Mouse (Mus musculus) layer of hippocampus, adult 11-12 months (tissue): ENCODE data around the gene Foxn2.
"Not testable (repeated sequence)": the region's sequence is repeated elsewhere in the genome, so short reads cannot be mapped to it uniquely, and the experiment has no call there.

Source experiments
- DNase-seq: peaks from one replicate; pipeline ENCODE4 v3.0.0; 2022; ENCODE audit warnings: low spot score

Foxn2 gene

DNA sequence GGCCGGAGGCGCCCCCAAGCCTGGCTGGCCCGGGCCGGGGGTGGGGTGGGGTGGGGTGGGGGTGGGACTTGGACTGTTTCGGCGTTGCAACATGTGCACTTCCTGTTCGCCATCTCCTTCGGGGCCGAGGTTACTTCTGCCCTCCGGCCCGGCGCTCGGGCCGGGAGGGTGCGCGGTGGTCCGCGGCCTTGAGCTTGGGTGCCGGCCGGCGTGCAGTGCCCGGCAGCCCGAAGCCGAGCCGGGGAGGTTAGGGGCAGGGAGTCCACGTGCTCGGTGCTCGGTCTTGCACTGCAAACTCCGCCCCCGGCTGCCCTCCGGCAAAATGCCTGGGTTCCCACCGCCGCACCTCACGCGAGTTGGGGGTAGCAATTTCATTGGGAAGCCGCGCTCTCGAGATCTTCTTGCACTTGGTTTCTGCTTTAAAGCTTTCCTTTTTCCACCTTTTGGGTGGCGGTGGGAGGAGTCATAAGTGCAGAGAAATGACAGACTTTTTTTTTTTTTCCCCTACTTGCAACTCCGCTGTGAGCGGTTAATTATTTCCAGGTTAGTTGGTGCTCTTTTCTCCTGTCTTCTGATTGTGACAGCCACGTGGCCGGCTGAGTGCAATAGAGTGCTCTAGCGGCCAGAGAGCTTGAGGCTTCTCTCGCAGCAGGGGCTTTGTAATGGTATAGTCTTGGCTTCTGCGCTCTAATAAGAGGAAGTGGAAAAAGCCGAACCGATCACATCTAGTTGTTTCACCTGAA is 1.1 kb downstream of the Foxn2 start:
- peak; percentile 39 for DNase-seq

DNA sequence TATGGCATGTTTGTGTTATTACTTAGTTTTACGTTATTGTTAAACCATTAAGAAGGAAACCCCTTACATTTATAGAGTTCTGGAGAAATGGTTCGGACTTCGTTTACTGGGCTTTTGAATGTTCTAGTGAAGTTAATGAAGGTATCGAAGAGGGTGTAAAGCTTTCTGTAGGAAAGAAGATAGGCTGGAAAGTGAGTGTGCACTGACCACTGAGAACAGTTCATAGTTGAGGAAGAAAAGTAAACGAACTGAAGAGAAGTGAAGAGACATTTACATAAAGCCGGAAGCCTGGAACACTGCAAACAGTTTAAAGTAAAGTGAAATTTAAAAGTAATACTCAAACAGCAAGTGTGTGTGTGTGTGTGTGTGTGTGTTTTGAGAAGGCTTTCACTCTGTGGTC is 2.1 kb downstream of the Foxn2 start:
- DNase-seq, result no peak

DNA sequence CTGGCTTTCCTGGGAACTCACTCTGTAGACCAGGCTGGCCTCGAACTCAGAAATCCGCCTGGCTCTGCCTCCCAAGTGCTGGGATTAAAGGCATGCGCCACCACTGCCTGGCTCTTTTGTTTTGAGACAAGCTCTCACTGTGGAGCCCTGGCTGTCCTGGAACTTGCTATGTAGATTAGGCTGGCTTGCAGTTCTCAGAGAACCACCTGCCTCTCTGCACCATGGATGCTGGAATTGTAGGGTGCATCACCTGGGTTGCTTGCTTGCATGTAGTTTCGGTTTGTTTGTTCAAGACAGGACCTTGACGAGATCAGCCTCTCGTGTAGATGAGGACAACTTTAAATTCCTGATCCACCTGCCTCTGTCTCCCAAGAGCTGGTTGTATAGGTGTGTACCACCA is 2.7 kb downstream of the Foxn2 start:
- no peak for DNase-seq

DNA sequence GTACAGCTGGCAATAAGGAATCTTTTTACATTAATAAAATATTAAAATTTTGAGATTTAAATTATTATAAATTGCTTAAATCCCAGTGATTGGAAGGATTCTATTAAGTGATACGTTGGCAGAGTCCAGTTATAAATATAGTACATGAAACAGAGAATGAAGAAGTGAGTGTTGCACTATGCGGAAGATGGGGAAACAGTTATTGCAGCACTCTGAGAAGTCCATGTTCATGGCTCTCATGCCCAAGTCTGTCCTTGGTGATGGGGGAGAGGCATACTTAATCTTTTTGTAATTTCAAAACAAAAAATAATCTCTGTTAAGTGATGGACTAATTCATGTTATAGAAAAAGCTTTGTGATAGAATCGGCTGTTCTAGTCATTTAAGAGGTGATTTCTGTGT is 17.6 kb downstream of the Foxn2 start:
- DNase-seq, result no peak

DNA sequence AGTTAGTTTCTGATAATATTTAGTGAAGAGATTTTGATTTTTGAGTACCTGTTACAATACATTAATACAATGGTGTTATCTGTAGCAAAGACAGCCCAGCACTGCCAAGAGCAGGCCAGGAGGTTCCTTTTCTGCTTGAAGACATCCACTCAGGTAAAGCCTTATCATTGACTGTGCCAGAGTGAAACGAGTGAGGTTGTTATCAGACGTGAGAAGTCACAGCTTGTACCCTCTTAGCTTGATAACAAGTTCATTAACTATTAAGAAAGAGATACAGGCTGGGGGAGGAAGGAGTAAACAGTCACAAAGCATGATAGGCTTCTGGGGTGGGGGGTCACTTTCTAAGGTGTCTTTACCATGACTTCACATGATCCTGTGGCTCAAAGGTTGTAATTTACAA is 19.0 kb downstream of the Foxn2 start:
- DNase-seq, result no peak

DNA sequence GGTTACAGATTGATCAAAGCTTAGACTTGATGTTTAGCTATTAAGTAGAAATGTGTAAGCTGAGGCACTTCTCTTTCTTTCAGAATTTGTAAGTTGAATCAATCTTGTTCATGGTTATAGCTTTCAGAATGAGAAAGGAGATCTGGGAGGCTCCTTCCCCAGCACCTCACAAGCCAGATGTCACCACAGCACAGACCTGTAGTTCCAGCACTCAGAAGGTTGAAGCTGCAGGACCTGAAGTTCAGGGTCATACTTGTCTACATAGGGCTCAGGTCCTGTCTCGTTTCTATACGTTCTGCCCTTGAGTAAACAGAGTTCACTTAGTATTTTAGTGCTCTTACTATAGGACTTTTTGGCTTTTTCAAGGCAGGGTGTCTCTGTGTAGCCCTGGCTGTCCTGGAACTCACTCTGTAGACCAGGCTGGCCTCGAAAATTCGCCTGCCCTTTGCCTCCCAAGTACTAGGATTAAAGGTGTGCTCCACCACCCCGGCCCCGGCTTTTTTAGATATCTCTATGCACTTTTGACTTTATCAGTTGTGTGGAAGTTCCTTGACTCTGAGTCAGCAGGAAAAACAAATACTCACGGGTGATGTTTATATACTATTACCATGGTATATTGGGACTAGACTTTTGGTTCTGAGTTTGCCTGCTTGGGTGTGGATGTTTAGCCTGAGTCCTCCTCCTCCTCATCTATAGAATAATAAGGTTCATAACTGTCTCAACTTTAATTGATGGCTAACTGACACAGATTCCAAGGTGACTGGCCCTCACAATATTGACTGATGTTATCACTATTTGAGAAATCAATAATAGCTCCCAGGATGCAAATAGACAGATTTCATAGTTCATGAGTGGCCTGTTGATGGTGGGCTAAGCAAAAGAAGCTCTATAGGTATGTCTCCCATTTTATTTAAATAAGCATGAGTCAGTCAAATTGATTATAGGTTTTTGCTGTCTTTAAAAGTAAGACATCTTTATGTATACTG is 19.7 kb downstream of the Foxn2 start:
- no peak for DNase-seq

DNA sequence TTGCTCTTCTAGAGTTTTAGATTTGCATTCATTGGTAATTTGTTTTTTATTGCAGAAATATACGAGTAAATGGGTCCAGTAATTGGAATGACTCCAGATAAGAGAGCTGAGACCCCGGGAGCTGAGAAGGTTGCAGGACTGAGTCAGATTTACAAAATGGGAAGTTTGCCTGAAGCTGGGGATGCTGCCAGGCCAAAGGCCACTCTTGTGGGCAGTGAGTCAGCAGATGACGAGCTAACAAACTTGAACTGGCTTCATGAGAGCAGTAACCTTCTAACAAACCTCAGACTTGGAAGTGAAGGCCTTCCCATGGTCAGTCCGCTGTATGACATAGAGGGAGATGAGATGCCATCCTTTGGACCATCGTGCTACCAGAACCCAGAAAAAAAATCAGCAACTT is 22.1 kb downstream of the Foxn2 start:
- peak; percentile 28 for DNase-seq

DNA sequence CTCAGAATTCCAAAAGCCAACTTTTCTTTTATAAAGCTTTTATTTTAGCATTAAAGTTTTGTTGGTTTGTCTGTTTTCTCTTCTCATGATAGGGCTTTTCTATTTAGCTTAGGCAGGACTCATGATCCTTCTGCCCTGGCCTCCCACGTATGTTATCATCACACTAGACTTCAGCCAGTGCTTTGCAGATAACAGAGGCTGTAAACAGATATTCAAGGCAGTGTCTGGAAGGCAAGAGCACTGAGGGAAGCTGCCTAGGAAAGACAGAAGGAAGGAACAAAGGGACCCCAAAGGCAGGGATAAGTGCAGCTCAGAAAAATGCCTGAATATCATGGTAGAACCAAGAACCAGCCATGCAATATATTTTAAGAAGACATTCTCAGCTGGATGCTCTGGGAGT is 26.1 kb downstream of the Foxn2 start:
- no peak for DNase-seq

DNA sequence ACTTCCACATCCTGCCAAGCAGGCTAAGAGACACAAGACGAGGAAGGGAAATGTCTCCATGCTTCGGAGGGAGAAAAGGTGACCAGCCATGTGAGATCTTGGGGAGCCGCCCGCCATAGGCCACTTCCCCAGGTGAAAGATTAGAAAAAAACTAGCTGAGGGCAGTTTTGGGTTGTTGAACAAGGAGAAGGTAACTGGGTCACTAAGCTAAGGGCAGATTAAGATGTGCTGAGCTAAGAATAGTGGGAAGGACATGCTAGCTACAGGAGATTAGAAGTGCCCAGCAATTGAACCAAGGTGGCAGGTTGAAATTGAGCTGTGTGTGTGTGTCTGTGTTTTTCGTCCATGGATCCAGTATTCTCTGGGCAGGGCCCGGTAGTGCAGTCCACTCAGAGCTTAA is 27.2 kb downstream of the Foxn2 start:
- DNase-seq, result no peak

DNA sequence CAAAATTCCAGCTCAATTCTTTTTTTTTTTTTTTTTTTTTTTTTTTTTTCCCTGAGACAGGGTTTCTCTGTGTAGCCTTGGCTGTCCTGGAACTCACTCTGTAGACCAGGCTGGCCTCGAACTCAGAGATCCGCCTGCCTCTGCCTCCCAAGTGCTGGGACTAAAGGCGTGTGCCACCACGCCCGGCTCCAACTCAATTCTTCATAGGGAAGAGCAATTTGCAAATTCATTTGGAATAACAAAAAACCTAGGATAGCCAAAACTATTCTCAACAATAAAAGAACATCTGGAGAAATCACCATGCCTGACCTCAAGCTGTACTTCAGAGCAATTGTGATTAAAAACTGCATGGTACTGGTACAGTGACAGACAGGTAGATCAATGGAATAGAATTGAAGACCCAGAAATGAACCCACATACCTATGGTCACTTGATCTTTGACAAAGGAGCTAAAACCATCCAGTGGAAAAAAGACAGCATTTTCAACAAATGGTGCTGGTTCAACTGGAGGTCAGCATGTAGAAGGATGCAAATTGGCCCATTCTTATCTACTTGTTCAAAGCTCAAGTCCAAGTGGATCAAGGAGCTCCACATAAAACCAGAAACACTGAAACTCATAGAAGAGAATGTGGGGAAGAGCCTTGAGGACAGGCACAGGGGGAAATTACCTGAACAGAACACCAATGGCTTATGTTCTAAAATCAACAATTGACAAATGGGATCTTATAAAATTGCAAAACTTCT is 28.3 kb downstream of the Foxn2 start:
- not testable (repeated sequence) for DNase-seq

DNA sequence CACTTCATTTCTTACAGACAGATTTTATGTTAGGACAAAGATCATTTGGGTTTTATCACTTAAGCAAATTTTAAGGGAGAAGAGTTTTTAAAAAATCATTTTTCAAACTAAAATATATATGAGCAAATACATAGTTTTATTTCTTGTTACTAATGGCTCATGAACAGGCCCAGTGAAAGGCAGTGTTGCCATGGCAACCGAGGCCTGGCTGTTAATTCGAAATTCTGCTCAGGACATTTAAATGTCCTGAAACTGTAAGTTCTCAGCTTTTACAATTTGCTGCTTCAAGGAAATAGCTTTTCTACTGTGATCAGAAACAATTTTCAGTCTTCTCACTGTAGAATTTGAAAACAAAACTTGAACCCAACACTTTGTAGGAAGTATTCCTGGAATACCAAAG is 33.3 kb downstream of the Foxn2 start:
- peak; percentile 46 for DNase-seq

DNA sequence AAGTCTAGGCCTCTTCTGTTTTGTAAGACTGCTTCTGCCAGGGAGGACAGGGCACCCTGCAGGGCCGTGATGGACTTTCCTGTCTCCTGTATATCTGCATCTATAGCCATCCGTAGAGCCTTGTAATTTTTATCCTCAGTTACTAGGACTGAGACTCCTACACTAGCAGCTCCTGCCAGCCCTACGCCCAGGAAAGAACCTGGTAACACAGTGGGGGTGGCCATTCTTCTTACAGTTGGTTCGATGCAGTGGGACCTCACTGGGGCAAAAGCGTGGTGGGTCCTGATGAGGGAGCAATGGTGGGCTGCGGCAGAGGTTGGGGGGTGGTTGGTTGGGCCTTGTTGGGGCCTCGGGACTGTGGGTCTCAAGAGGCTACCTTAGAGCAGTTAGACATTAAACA is 36.7 kb downstream of the Foxn2 start:
- DNase-seq, result no peak

DNA sequence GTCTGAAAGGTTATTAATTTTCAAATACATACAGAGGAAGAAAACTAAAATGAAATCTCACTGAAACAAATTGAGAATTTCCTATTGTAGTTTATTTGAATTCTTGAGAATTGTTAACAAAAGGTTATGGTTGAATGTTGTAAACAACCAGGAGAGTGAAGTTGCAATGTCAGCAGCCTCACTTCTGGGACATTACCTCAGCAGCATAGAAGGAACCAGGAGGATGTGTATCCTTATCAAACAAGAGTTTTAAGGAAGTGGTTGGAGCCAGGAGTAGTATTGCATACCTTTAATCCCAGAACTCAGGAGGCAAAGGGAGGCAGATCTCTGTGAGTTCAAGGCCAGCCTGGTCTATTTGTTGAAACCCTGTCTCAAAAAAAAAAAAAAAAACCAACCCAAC is 37.2 kb downstream of the Foxn2 start:
- no peak for DNase-seq

DNA sequence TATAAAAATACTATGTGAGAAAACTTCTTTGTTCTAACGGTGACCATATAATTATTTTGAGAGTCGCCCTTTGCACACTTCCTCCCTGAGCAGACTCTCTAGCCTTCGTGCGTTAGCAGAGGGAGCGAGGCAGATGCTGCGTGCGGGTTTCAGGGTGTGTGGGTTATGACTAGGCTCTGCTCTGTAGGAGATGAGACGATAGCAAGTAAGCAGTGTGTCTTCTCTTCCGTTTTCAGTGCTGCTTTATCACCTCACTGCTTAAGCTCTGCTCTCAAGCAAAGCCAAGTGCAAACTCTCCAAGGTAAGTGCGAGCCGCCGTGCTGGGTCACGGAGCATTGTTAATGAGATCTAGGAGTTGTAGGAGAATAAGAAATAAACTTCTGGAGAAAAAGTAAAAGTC is 38.5 kb downstream of the Foxn2 start:
- DNase-seq, result no peak

DNA sequence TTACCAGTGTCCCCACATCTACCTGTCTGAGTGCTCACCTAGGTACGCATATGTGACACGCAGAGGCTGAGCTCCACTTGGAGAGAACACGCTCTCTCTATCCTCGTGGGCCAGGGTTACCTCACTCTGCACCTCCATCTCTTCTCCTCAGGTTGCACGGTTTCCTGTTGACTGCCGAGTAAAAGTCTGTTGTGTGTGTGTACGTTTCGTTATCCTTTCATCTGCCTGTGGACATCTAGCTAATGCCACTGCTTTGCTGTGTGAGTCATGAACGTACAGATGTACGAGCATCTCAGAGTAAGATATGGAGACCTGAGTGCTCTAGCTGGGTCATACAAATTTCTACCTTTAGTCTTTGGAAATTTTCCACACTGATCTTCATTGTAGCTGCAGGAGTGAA is 39.9 kb downstream of the Foxn2 start:
- DNase-seq, result no peak

DNA sequence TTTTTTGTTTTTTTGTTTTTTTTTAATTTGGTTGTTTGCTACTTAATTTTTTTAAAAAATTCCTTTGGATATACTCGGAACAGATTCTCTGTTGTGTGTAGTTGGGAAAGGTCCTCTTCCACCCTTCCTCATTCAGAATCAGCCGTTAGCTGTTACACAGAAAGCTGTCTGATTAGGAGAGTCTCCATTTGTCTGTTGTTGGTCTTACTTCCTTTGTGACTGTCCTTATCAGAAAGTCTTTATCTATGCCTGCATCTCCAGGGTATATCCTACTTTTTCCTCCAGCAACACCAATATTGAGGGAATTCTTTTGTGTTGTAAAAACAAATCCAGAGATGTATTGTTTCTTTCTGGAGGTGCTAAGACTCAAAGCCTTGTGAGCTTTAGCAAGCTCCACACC is 40.6 kb downstream of the Foxn2 start:
- no peak for DNase-seq

DNA sequence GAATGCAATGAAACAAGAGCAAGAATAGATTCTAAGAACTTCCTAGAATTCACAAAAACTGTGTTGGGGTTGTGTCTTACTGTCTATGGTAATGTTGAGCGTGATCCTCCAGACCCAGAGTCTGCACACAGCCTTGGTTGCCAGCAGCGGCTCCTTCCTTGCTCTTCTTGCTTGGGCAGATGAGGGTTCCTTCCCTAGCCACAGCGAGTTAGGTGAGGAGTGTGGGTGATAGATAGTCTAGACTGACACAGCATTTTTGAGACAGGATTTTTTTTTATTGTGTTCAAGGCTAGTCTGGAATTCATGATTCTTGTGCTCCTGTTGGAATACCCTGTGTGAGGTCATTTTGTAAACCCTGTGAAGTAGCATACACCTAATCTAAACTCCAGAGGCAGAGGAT is 41.1 kb downstream of the Foxn2 start:
- no peak for DNase-seq

DNA sequence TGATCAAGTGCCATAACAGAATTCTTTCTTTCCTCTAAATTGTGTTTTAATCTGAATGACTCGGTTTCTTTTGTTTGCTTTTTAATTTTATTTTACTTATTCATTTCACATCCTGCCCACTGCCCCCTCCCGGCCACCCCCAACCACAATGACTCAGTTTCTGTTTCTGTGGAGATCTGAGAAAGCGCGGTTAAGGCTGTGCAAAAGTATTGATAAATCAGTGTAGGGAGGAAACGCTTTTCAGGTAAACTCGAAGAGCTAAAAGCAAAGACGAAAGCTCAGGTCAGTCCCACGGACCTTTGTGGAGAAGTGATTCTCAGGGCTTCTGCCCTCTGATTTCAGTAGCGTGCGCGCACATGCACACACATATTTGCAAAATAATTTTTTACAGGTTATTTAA is 44.0 kb downstream of the Foxn2 start:
- no peak for DNase-seq

DNA sequence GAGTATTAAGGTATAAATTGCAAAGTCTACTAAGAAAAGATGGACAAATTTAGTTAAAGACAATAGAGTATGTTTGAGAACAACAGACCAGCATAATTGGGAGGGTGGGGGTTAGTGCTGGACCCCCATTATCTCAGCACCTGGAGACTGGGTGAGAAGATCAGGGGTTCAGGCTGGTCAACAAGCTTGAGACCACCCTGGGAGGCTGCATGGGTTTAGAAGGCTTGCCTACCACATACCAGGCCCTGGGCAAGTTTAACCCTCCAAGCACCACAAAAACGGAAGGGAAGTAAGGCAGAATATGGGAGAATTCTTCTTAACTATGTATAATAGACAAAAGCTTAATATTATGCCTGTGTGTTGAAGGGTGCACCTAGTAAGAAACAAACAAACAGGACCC is 44.4 kb downstream of the Foxn2 start:
- no peak for DNase-seq

DNA sequence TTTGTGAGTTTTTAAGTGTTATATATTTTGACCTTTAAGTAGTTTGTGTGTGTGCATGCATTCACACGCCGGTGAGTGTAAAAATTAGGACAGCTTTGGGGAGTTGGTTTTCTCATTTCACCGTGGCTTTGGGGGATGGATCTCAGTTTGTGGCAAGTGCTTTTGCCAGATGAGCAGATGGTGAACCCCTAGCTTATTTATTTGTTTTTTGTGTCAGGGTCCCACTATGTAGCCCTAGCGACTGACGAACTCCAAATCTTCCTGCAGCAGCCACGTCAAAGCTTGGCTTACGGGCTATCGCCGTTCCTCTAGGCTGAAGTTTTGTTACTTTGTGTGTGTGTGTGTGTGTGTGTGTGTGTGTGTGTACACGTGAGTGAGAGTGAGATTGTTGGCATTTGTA is 50.0 kb downstream of the Foxn2 start:
- DNase-seq, result no peak

DNA sequence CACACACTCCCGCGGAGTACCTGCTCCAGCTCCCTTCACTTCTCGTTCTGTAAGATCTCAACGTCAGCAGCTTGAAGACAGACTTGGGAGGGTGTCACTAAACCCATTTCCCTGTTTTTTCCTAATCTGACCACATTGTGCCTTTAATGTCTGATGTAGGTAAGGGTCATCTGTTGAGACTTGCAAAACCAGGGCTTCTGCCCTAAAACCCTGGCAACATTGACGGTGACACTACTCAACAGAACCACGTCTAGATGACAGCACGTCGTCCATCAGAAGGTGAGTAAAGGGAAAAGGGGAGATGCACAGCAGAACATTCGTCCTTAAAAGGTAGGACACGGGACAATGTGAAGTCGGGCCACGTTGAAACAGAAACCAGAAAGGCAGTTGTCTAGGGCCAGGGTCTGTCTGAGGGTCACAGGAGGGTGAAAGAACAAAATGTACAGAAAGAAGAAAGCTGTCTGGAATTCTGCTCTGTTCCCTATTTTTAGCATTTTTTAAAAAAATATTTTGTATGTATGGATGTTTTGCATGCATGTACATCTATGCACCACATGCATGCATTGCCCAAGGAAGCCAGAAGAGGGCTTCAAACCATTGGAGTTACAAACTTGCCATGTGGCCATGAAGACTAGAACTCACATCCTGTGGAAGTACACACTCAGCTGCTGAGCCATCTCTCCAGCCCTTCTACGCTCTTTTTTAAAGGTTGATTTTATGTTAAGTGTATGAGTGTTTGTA is 51.0 kb downstream of the Foxn2 start:
- no peak for DNase-seq

DNA sequence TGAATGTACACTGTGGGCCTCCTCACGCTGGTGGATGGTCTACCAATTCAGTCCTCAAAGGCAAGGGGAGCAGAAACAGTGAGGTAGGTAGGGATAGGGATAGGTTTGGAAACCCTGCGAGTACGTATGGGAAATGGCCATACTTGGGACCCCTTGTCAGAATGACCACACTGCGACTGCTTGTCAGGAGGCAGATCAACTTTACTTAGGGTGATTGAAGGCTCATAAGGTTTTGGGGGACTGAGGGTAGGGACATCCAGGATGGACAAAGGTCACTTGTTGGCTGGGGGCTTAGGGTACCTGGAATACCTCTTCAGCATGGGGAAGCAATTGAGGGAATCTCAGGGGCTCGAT is 51.6 kb downstream of the Foxn2 start:
- no peak for DNase-seq
